Mouse (Mus musculus) heart, adult 8-10 months (tissue): ENCODE measurements at regions not wholly inside any gene's neighbourhood (a gene's known extent, or its start where the extent isn't known, plus 50 kb on each side); places are given as distances from the start of the nearest gene placed in this dataset.

Experiments used
- DNase-seq: peaks from one replicate; pipeline ENCODE4 v3.0.0; 2022; ENCODE audit warnings: low spot score

GRCm38 (mm10) chr11:112886139-112886538 lies 104.1 kb downstream of the Sox9 start:
- no peak for DNase-seq

GRCm38 (mm10) chr11:112889760-112890159 lies 107.7 kb downstream of the Sox9 start:
- no peak for DNase-seq

GRCm38 (mm10) chr11:112897597-112897996 lies 115.6 kb downstream of the Sox9 start:
- DNase-seq, result no peak

- no peak for DNase-seq
Measured at GRCm38 (mm10) chr11:112902618-112903017, 120.6 kb downstream of the Sox9 start.

- DNase-seq, result no peak
Measured at GRCm38 (mm10) chr11:112910309-112910708, 128.3 kb downstream of the Sox9 start.

- DNase-seq, result no peak
Measured at GRCm38 (mm10) chr11:112912875-112913274, 130.9 kb downstream of the Sox9 start.

GRCm38 (mm10) chr11:112916923-112917322 lies 134.9 kb downstream of the Sox9 start:
- no peak for DNase-seq

- DNase-seq, result no peak
Measured at GRCm38 (mm10) chr11:112920131-112920530, 138.1 kb downstream of the Sox9 start.

- no peak for DNase-seq
Measured at GRCm38 (mm10) chr11:112924577-112924976, 142.6 kb downstream of the Sox9 start.

GRCm38 (mm10) chr11:112925140-112925539 lies 143.1 kb downstream of the Sox9 start:
- DNase-seq, result no peak

GRCm38 (mm10) chr11:112926330-112927025 lies 144.5 kb downstream of the Sox9 start:
- no peak for DNase-seq

- DNase-seq, result no peak
Measured at GRCm38 (mm10) chr11:112930186-112930808, 148.3 kb downstream of the Sox9 start.

- DNase-seq, result no peak
Measured at GRCm38 (mm10) chr11:112938035-112938434, 156.0 kb downstream of the Sox9 start.

- DNase-seq, result no peak
Measured at GRCm38 (mm10) chr11:112951421-112951820, 169.4 kb downstream of the Sox9 start.

- DNase-seq, result no peak
Measured at GRCm38 (mm10) chr11:112952356-112952755, 170.3 kb downstream of the Sox9 start.

GRCm38 (mm10) chr11:112953491-112953890 lies 171.5 kb downstream of the Sox9 start:
- DNase-seq, result no peak

- peak; percentile 23 for DNase-seq
Measured at GRCm38 (mm10) chr11:112956748-112957440, 174.9 kb downstream of the Sox9 start.

- no peak for DNase-seq
Measured at GRCm38 (mm10) chr11:112959609-112960008, 177.6 kb downstream of the Sox9 start.

GRCm38 (mm10) chr11:112973286-112973685 lies 191.3 kb downstream of the Sox9 start:
- DNase-seq, result no peak

- DNase-seq, result peak; percentile 12
Measured at GRCm38 (mm10) chr11:112974893-112975292, 192.9 kb downstream of the Sox9 start.

- DNase-seq, result no peak
Measured at GRCm38 (mm10) chr11:112976914-112977785, 195.1 kb downstream of the Sox9 start.

- DNase-seq, result peak; percentile 9
Measured at GRCm38 (mm10) chr11:112978884-112979283, 196.9 kb downstream of the Sox9 start.
